Mouse (Mus musculus) liver, embryonic 14.5 days (tissue): ENCODE results near the gene Adamts7.

Experiments
- CTCF ChIP-seq: IDR thresholded peaks from 2 replicates; pipeline ENCODE4 v1.5.1; 2016; ENCODE audit warnings: antibody characterized with exemption, low read depth, control low read depth
- EP300 ChIP-seq: IDR thresholded peaks from 2 replicates; pipeline ENCODE4 v1.6.1; 2016; ENCODE audit warnings: antibody characterized with exemption, low read depth

- TF ChIP-seq CTCF (peak; percentile 92), EP300 (no peak)
These were observed 49.0 kb upstream of the Adamts7 start for GRCm38 (mm10) chr9:90113651-90114566.
